Mouse (Mus musculus) adipocyte (in vitro differentiated cells): ENCODE results near the gene Tns4.

Experiments
- DNase-seq: peaks from one replicate; pipeline ENCODE4 v3.0.0-alpha.2; 2016; ENCODE audit warnings: low spot score

Tns4 gene

DNA sequence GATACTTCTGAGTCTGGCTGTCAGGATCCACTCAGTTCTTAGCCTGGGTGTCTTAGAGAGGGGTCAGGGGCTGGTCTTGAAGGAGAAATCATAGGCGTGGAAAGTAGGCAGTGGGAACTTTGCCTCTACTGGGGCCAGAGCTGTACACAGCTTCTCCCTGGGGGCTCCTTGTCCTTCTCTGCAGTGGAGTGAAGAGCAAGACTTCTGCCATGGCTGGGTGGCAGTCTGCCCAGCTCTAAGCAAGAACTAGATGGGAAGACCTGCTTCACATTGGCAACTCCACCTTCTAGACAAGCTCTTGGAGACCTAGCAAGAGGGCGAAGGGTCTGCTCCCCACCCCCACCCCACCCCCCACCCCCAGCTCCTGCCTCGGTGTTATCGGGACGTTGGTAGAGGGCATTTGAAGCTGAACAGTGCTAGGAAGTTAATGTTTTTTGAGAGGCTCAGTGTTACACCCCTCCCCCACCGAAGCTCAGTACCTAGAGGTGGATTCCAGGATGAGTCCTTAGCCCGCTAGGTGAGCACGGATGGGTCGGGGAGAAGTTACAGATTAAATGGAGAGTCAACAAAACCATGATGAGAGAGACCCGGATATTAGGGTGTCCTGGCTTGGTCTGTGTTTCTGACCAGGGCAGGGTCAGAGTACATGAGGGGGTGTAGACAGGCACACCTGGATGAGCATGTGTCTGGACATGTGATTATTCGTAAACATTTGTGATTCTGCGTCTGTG, 43.8 kb downstream of the Tns4 start:
- DNase-seq, result peak; percentile 95

DNA sequence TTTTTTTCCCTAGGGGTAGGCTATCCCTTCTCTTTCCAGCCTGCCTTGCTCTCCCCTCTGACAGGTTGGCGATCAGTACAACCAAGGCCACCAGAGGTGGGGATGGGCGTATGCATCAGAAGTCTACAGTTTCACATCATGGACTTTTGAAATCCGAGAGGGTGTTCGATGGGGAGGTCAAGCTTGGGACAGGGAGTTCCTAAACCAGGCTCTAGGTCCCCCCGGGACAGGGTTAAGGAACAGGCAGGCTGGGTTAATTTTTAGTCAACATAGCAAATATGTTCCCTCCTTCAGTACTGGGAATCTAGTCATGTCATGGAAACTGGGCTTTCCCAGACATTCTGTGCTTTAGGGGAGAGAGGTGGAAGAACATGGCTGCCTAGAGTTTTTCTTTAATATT, 44.8 kb downstream of the Tns4 start:
- peak; percentile 84 for DNase-seq

DNA sequence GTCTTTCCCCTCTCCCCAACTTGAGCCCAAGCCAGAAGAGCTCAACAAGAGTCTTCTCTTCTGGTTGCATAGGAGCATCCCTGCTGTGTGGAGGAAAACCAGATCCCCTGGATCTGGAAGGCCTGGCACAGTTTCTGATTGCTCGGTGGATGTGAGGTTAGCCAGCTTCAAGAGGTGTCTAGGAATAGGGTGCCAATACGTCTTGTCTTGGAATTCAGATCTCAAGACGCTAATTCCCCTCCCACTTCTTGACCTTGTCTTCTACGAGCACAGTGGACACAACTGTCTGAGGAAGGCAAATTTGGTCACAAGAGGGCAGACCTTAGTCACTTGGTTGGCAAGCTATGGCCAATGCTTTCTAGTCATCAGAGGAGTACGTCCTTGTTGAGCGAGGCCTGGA, 45.5 kb downstream of the Tns4 start:
- DNase-seq, result peak; percentile 85

DNA sequence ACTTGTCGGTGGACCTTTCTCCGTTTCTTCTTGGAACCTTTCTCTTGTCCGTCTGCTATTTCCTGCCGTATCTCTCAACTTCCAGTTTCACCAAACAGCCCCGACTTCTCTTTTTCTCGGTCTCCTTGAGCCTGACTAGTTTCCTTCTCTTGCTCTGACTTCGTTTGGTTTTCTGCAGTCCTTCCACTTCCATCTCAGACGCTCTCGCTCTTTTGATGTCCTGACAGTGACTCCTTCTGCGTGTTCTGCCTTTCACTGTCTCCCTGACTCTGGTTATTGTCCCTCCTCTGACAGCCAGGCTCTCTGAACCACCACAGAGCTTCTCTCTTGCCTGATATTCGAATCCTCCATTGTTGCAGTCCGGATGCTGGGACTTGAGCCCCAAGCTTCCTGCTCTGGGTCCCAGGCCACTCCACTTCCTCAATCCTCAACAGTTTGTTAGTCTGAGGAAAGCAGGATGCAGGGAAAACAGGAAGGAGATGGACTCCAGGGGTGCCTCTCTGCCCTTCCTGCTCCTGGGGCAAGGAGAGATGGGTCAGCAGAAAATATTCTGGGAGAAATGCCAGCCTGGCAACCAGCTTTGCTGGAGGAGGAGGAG, 46.2 kb downstream of the Tns4 start:
- peak; percentile 72 for DNase-seq

DNA sequence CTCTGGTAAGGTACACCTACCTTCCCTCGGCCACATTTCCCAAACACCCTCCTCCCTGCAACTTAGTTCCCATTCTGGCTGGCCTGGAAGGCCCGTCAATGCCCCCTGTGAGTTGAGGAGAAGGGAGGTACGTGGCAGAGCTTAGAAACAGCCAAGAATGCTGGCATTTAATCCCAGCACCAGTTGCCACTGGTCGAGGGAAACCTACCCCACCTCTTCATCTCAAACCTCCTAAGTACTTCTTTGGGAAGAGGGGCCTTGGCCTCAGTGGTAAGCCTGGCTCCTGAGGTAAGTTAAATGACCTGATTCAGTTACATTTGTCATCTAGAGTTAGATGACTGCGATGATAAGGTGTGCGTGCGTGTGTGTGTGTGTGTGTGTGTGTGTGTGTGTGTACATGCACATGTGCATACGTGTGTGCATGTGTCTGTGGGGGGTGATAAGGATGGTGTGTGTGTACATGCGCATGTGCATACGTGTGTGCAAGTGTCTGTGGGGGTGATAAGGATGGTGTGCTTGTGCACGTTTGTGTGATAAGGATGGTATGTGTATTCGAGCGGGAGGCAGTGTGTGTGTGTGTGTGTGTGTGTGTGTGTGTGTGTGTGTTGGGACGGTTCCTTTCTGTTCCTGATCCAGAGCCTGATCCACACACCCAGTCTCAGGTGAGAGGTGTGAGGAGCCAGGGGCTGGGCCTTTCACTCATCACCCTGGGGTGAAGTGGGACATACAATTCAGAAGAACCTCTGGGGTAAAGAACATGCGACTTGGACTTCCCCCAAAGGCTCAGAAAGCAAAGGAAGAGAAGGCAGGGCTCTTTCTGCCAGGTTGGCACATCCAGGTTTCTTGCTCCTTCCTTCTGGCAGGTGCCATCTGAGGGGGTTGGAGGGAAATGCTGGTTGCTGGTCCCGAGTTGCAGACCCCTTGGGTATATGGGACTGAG, 47.0 kb downstream of the Tns4 start:
- DNase-seq, result no peak

DNA sequence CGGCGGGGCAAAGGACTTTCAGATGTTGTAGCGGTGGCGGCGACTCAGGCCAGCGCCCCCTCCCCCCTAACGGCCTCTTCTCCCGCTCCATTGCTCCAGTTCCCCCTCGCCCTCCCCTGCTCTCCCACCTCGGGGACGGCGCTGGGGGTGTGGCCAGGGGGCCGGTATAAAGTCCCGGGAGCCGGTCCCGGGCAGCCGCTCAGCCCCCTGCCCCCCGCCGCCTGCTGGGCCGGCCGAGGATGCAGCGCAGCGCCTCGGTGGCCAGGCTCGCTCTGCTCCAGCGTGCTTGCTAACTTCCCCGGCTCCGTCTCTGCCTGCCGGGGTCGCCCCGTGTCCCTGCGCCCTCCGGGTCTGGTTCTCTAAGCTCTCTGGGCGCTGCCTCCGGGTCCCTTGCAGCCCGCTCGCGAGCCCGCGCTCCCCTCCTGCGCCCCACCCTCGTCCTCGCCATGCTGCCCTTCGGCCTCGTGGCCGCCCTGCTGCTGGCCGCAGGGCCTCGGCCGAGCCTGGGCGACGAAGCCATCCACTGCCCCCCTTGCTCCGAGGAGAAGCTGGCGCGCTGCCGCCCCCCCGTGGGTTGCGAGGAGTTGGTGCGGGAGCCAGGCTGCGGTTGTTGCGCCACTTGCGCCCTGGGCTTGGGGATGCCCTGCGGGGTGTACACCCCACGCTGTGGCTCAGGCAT, 47.9 kb downstream of the Tns4 start, which contains the start of gene Igfbp4:
Gene Igfbp4, plus strand, starts transcription at position 194 of the 679 bp plus-strand sequence.
- no peak for DNase-seq

DNA sequence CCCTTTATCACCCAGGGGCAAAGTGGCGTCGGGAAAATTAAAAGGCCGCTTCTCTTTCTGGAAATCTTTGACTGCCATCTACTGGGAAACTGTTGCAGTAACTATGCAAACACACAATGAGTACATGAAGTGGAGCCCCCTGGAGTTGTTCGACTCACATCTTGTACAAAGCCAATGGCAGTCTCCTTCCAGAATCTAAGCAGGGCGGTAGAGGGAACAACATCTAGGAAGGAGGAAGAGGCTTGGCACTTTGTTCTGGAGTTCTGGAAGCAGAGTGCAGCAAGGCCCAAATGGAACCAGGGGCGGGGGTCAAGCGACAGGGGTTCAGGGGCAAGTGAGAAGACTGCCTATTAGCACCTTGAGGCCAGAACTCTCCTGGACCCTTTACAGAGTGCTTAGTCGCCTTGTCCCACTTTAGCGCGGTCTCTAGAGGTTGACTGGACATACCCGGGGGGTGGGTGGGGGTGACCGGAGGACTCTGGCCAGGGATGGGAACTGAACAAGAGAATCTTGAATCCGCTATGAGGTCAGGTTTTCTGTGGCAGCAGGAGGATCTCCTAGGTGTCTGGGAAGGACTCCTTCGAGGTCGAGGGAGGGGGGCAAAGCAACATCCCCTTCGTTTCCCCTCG, 48.6 kb downstream of the Tns4 start:
- DNase-seq, result peak; percentile 78

DNA sequence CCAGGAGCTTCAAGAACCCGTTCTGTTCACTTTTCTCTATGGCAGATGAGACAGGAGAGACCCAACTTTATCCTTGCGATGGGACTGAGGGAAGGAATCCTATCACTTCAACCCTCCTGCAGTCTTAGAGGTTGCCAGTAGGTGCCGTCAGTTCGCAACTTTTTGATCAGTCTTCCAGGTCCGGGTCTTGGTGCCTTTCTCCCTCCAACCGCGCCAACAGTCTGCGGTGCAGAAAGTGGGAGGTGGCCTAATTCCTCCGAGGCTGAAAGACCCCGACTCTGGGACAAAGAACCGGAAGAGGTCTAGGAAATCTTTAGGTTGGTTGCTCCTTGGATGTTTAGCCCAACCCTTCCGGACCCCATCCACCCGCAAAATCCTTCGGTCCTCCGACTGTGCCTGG, 49.3 kb downstream of the Tns4 start:
- DNase-seq, result peak; percentile 92

DNA sequence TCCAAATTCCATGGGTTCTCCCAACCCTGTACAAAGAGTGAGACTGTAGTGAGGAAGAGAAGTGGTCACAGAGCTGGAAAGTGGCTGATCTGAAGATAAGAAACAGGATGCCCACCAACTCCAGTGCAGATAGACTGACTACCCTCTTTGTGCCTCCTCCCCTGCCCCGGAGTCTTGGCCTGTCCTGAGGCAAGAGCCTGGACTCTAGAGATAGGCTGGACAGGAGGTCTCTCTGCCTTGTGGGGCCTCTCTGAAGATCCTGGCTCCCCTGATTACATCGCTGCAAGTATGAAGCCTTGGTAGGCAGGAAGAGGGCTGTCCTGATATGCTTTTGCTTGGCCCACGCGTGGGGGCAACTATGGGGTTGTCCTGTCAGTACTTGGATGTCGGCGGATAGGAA, 52.9 kb downstream of the Tns4 start:
- no peak for DNase-seq

DNA sequence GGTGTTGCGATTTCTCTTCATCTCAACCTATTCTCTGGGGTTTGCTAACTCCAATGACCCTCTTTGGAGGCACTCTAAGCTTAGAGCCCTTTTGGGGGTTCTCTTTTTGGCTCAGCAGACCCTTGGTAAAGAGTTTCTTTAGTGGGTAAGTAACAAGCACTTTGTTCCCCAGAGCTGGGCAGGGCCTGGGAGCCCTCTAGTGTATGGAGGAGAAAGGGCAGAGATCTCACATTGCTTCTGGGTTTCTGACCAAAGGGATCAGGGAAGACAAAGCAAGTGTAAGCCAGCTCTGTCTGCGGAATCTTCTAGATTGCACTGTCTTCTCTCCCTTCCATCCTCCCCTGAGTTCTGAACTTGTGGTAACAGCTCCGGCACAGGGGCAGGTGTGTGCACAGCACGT, 53.8 kb downstream of the Tns4 start:
- peak; percentile 72 for DNase-seq

DNA sequence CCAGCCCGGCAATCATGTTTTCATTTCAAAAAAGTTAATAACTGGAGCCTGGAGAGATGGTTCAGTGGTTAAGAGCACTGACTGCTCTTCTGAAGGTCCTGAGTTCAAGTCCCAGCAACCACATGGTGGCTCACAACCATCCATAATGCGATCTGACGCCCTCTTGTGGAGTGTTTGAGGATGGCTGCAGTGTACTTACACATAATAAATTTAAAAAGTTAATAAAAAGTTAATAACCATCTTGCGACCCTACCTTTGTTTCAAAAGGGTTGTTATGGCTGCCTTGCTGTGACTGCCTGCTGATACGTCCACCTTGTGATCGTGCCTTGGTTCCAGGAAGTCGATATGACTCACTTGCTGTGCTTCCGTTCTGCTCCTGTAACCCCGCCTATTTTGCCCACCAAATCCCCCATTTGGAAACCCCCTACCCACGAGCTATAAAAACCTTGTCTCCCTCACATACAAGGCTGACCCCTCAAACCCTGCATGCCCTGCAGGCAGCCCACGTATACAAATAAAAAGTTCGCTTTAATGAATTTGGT, 62.1 kb downstream of the Tns4 start:
- no peak for DNase-seq

DNA sequence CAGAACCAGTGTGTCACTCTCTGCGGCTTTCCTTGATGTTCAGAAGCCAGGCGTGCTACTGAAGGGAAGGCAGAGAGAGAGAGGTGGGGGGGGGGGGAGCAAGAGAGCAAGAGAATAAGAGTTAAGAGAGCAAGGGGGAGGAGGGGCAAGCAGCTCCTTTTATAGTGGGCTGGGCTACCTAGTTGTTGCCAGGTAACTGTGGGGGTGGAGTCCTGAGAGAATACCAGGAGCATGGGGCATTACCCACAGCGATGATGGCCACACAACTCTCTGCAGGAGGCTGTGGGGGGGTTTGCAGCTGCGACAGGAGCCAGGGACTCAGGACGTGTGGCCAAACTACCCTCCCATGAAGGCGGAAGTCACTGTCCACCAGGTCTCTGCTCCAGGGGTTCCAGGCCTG, 63.2 kb downstream of the Tns4 start:
- DNase-seq, result no peak

DNA sequence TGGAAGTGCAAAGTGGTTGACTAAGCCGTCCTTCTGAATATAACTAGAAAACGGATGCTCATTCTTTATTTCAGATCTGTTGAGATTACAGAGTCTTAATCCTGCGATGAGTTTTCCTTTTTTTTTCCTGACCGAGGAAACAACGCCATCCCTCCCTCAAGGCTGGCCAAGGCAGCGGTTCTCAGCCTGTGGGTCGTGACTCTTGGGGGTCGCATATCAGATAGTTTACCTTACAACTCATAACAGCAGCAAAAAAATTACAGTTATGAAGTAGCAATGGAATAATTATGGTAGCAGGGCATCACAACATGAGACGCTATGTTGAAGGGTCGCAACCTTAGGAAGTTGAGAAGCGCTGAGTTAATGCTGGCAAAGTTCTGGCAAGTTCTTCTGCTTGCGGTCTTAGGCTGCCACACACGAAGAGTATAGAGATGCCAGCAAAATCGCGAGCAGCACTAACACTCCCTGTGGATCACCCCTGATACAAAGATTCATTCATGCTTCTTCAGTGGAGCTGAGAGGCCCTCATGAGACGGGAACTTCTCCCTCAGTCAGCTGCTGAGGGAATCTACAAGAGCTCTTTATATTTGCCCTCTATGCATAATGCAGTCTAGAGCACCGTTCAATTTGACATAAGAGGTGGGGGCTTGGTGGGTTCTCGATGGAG, 64.5 kb downstream of the Tns4 start:
- DNase-seq, result no peak

DNA sequence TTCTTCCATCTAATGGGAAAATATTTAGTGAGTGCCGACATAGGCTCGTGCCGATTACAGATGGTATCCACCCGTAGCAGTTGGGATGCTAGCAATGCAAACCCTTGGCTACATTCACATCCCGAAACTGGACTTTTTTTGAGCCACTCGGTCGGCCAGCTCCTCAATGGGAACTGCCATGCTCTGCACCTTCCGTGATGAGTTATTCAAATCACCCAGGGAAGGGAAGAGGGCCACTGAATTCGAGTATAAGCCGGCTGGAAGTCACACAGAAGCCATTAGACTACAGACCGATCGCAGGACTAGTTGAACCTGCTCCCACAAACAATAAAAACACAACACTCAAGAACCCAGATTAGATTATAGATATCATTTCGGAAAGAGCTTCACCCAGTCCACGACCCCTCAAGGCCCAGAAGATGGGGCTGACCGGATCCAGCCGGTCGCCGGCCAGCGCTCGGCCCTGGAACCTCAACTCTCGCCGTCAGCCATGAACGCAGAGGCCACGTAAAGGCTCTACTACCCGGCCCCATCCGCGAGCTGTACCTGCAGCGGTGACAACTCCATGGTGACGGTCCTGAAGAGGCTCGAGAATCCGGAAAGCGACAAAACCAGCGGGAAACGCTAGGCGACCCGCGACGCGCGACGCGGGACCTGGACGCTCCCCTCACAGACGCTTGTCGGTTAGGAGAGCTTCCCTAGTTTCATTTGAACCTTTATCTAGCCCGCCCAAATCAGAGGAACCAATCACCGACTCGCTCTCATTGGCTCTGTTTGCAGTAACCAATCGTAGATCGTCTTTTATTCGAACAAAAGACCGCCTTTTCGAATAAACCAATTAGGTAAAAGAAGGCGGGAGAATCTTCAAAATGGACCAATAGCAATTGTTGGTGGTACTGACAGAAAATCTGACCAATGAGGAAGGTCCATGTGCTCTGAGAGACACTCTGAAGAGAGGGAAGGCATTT, 65.3 kb downstream of the Tns4 start, which contains the start of gene Top2a:
Gene Top2a, minus strand, starts transcription at position 690 of the 968 bp plus-strand sequence.
- DNase-seq, result peak; percentile 97

DNA sequence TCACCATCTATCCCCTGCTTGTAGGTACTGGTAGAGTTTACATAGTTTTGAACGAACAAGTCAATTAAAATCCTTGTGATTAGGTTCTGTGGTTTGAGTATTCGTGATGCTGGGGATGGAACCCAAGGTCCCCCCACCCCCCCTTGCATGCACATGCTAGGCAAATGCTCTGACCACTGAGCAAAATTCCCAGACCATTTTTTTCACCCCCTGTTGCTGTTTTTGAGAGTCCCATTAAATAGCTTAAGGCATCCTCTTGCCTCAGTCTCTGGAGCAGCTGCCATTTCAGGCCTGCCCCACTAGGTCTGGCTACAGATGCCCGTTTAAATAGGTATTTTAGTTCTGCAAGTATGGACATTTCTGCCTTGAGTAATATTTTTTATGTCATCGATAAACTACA, 66.0 kb downstream of the Tns4 start:
- no peak for DNase-seq

DNA sequence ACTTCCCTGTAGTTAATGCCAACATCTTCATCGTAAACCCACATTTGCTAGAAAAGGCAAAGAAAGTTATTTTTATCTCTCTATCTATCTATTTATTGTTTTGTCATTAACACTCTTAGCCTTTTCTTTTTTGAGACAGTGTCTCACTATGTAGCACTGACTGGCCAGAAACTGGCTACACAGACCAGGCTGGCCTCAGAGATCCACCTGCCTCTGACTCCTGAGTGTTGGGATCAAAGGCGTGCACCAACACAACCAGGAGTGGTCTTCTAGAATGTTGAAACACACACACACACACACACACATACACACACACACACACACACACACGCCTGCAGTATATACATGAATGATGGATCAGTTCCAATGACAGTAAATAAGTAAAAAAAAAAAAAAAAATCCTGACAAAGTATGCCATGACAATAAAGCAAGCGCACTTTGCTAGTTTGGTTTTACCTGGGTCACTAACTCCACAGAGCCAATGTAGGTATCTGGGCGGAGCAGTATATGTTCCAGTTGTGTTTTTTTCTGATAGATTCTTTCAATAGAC, 66.6 kb downstream of the Tns4 start:
- no peak for DNase-seq

DNA sequence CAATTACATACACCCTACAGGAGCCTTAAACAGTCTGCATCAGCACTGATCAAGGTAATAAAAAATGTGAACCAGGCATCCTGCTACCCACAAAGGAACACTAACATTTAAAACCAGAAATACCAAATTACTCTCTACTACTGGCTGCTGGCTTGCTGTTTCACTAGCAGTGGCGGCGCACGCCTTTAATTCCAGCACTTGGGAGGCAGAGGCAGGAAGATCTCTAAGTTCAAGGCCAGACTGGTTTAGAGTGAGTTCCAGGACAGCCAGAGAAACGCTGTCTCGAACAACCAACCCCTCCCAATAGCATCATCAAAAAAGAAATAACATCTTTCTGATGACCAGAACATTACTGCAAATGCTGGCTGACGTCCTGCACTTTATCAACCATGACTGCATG, 69.3 kb downstream of the Tns4 start:
- DNase-seq, result no peak
